Mouse (Mus musculus) CH12.LX (cell line): ENCODE results near the gene Tatdn2. TPM values are rescaled to one million over a fixed set of nuclear protein-coding genes. Genes with fewer than 3 reads are reported as not detected.

Experiments used
- DNase-seq: peaks from one replicate; pipeline ENCODE4 v3.0.0-alpha.2; 2013; ENCODE audit errors: extremely low read depth
- H3K27ac ChIP-seq: 2 replicates; pipeline ENCODE4 v1.5.1; 2012; ENCODE audit warnings: low read depth, mild to moderate bottlenecking, control low read depth, moderate library complexity; ENCODE audit not compliant: insufficient read depth
- H3K27me3 ChIP-seq: replicated peaks from 2 replicates; pipeline ENCODE3; 2012; ENCODE audit warnings: inconsistent platforms
- H3K36me3 ChIP-seq, 2 experiments: replicated peaks in 1 of 2; 2 replicates each; pipeline versions ENCODE3 to v1.6.1; 2012; ENCODE audit warnings: inconsistent platforms in 1 of 2, low read length in 1 of 2, mild to moderate bottlenecking in 1 of 2, mixed read lengths in 1 of 2, moderate library complexity in 1 of 2; ENCODE audit not compliant: control insufficient read depth in 1 of 2, insufficient read depth in 1 of 2
- H3K4me1 ChIP-seq, 2 experiments: 2 replicates each; pipeline ENCODE4 v1.6.1; 2012; ENCODE audit warnings: inconsistent platforms in 1 of 2, moderate library complexity in 1 of 2; ENCODE audit not compliant: insufficient read depth in 2 of 2, control insufficient read depth in 1 of 2
- H3K4me2 ChIP-seq: 2 replicates; pipeline ENCODE4 v1.6.1; 2012; ENCODE audit warnings: low read depth, mild to moderate bottlenecking, control low read depth; ENCODE audit not compliant: poor library complexity, insufficient read depth, severe bottlenecking
- H3K4me3 ChIP-seq, 3 experiments: fragments of 150-350 bp in 1 of 3; sonication (generic) in 1 of 3; replicated peaks in 1 of 3; 2 replicates each; pipeline versions ENCODE3 to v1.5.1; 2011 to 2012; ENCODE audit warnings: low read depth in 2 of 3, low read length in 2 of 3, mild to moderate bottlenecking in 2 of 3, moderate library complexity in 2 of 3, control low read depth in 1 of 3, improper control_type of control experiment in 1 of 3, inconsistent platforms in 1 of 3, mixed read lengths in 1 of 3; ENCODE audit not compliant: poor library complexity in 1 of 3
- H3K79me2 ChIP-seq: replicated peaks from 2 replicates; pipeline ENCODE4 v1.6.1; 2012; ENCODE audit warnings: mild to moderate bottlenecking, moderate library complexity; ENCODE audit not compliant: control insufficient read depth, poor library complexity, insufficient read depth, severe bottlenecking; ENCODE audit errors: extremely low read depth
- H3K9ac ChIP-seq: 2 replicates; pipeline ENCODE4 v1.6.1; 2012; ENCODE audit warnings: low read depth, mild to moderate bottlenecking, control low read depth, moderate library complexity; ENCODE audit not compliant: insufficient read depth
- H3K9me3 ChIP-seq: replicated peaks from 2 replicates; pipeline ENCODE3; 2012; ENCODE audit warnings: low read length, inconsistent platforms, mixed read lengths
- BHLHE40 ChIP-seq: IDR thresholded peaks from 2 replicates; pipeline ENCODE4 v1.6.1; 2011; ENCODE audit warnings: mild to moderate bottlenecking, low read depth, low read length, improper control_type of control experiment
- CHD1 ChIP-seq: IDR thresholded peaks from 2 replicates; pipeline ENCODE4 v1.6.1; 2012; ENCODE audit warnings: low read depth, low read length, improper control_type of control experiment, inconsistent platforms
- E2F4 ChIP-seq: IDR thresholded peaks from 2 replicates; pipeline ENCODE4 v1.6.1; 2011; ENCODE audit warnings: low read depth, low read length, improper control_type of control experiment; ENCODE audit not compliant: insufficient replicate concordance
- EP300 ChIP-seq: IDR thresholded peaks from 2 replicates; pipeline ENCODE4 v1.6.1; 2011; ENCODE audit warnings: low read length, improper control_type of control experiment
- ETS1 ChIP-seq: conservative IDR thresholded peaks from 2 replicates; pipeline ENCODE4 v1.6.1; 2012; ENCODE audit warnings: low read depth, mild to moderate bottlenecking, inconsistent platforms, low read length, improper control_type of control experiment, moderate library complexity
- GABPA ChIP-seq: IDR thresholded peaks from 2 replicates; pipeline ENCODE4 v1.6.1; 2012; ENCODE audit warnings: low read depth, low read length, improper control_type of control experiment, inconsistent platforms; ENCODE audit not compliant: insufficient replicate concordance
- HCFC1 ChIP-seq: IDR thresholded peaks from 2 replicates; pipeline ENCODE4 v1.6.1; 2012; ENCODE audit warnings: low read depth, mild to moderate bottlenecking, inconsistent platforms, low read length, improper control_type of control experiment
- IRF4 ChIP-seq: IDR thresholded peaks from 2 replicates; pipeline ENCODE4 v1.6.1; 2014; ENCODE audit warnings: low read depth, mild to moderate bottlenecking, inconsistent platforms, low read length, improper control_type of control experiment
- JUN ChIP-seq: IDR thresholded peaks from 2 replicates; pipeline ENCODE4 v1.6.1; 2011; ENCODE audit warnings: low read depth, mild to moderate bottlenecking, low read length, improper control_type of control experiment, moderate library complexity; ENCODE audit not compliant: insufficient read depth
- KAT2A ChIP-seq: IDR thresholded peaks from 2 replicates; pipeline ENCODE4 v1.6.1; 2012; ENCODE audit warnings: low read length, improper control_type of control experiment, inconsistent platforms; ENCODE audit not compliant: insufficient replicate concordance
- MAX ChIP-seq: IDR thresholded peaks from 2 replicates; pipeline ENCODE4 v1.6.1; 2011; ENCODE audit warnings: low read length, improper control_type of control experiment
- MAZ ChIP-seq: IDR thresholded peaks from 2 replicates; pipeline ENCODE4 v1.6.1; 2012; ENCODE audit warnings: low read depth, mild to moderate bottlenecking, inconsistent platforms, low read length, improper control_type of control experiment, moderate library complexity
- MEF2A ChIP-seq: IDR thresholded peaks from 2 replicates; pipeline ENCODE4 v1.6.1; 2014; ENCODE audit warnings: low read depth, mild to moderate bottlenecking, inconsistent platforms, low read length, improper control_type of control experiment, borderline replicate concordance
- MXI1 ChIP-seq: IDR thresholded peaks from 2 replicates; pipeline ENCODE4 v1.6.1; 2011; ENCODE audit warnings: mild to moderate bottlenecking, low read depth, low read length, improper control_type of control experiment
- NELFE ChIP-seq: IDR thresholded peaks from 2 replicates; pipeline ENCODE4 v1.6.1; 2011; ENCODE audit warnings: low read depth, low read length, improper control_type of control experiment
- RAD21 ChIP-seq: IDR thresholded peaks from 2 replicates; pipeline ENCODE4 v1.6.1; 2011; ENCODE audit warnings: low read depth, mild to moderate bottlenecking, low read length, improper control_type of control experiment, moderate library complexity
- RCOR1 ChIP-seq: conservative IDR thresholded peaks from 2 replicates; pipeline ENCODE4 v1.6.1; 2012; ENCODE audit warnings: low read depth, mild to moderate bottlenecking, inconsistent platforms, low read length, improper control_type of control experiment
- SIN3A ChIP-seq: IDR thresholded peaks from 2 replicates; pipeline ENCODE4 v1.6.1; 2012; ENCODE audit warnings: low read length, improper control_type of control experiment, inconsistent platforms
- SMC3 ChIP-seq: IDR thresholded peaks from 2 replicates; pipeline ENCODE4 v1.6.1; 2011; ENCODE audit warnings: low read depth, low read length, improper control_type of control experiment
- TCF12 ChIP-seq: IDR thresholded peaks from 2 replicates; pipeline ENCODE4 v1.6.1; 2014; ENCODE audit warnings: low read depth, mild to moderate bottlenecking, inconsistent platforms, low read length, improper control_type of control experiment
- UBTF ChIP-seq: IDR thresholded peaks from 2 replicates; pipeline ENCODE4 v1.6.1; 2012; ENCODE audit warnings: low read depth, mild to moderate bottlenecking, inconsistent platforms, low read length, improper control_type of control experiment, moderate library complexity
- USF1 ChIP-seq: IDR thresholded peaks from 2 replicates; pipeline ENCODE4 v1.6.1; 2014; ENCODE audit warnings: low read depth, mild to moderate bottlenecking, inconsistent platforms, low read length, improper control_type of control experiment
- ZC3H11A ChIP-seq: IDR thresholded peaks from 2 replicates; pipeline ENCODE4 v1.6.1; 2012; ENCODE audit warnings: low read depth, mild to moderate bottlenecking, inconsistent platforms, low read length, improper control_type of control experiment
- ZMIZ1 ChIP-seq: IDR thresholded peaks from 2 replicates; pipeline ENCODE4 v1.6.1; 2012; ENCODE audit warnings: low read depth, mild to moderate bottlenecking, inconsistent platforms, low read length, improper control_type of control experiment
- ZNF384 ChIP-seq: IDR thresholded peaks from 2 replicates; pipeline ENCODE4 v1.6.1; 2012; ENCODE audit warnings: low read depth, low read length, improper control_type of control experiment, inconsistent platforms
- dilution Hi-C: fragments of 300-500 bp; cut with MboI; formaldehyde crosslinking; loops from 2 replicates; pipeline ENCODE4 v1.14.3; 2020; ENCODE audit warnings: low sequenced_read_pairs; ENCODE audit not compliant: extremely low pct_unique_long_range_greater_than_20kb, extremely low pct_ligation_motif_present
- in situ Hi-C: fragments of 300-500 bp; cut with MboI; formaldehyde crosslinking; loops from 3 replicates; pipeline ENCODE4 v1.14.3; 2019; ENCODE audit warnings: low sequenced_read_pairs, low pct_ligation_motif_present, low pct_unique_long_range_greater_than_20kb, mixed read lengths
- polyA plus RNA-seq: library from polyadenylated mRNA; unstranded; fragments of >175 nt; gene quantifications from 2 replicates; pipeline ENCODE4 v1.2.1, GENCODE M21; 2012; ENCODE audit warnings: low read depth; ENCODE audit not compliant: insufficient read length
- total RNA-seq, 2 experiments: library from RNA; depleted of rRNA; stranded (reverse); fragments of 300-350 nt in 1 of 2; fragments of >200 nt in 1 of 2; gene quantifications; 2 replicates each; pipeline ENCODE4 v1.2.3; 2012 to 2014

Tatdn2 gene
- total and polyA plus RNA-seq, 3 experiments = 35.1 to 58.0 (median 35.5) TPM

GRCm38 (mm10) chr6:113659648-113660491, 37.0 kb upstream of the Tatdn2 start:
- Histone ChIP-seq H3K36me3 (peaks cover 18 to 36% of the 10 kb centered on the region in 2 experiments), H3K79me2 (peaks cover 54% of the 10 kb centered on the region), H3K9ac (peak overlapping the region; percentile 69), H3K4me3 (peak overlapping the region; percentile 49 to 60 (median 57)), H3K4me1 (peaks cover 42 to 72% of the 10 kb centered on the region in 2 experiments), H3K27ac (peak overlapping the region; percentile 99), H3K9me3 (peaks cover 9% of the 10 kb centered on the region), H3K27me3 (no peaks in the 10 kb centered on the region), H3K4me2 (peak overlapping the region; percentile 68)
- TF ChIP-seq MAX = peak; percentile 42; the same call in 1 of the 2 replicates
- peak; percentile 71; the same call in 1 of the 2 replicates for TF ChIP-seq CHD1
- TF ChIP-seq ETS1 = peak; percentile 42
- TF ChIP-seq MEF2A = peak; percentile 81; the same call in 1 of the 2 replicates
- peak; percentile 36; the same call in 1 of the 2 replicates for TF ChIP-seq SIN3A
- TF ChIP-seq BHLHE40 = peak; percentile 54; the same call in 1 of the 2 replicates
- TF ChIP-seq E2F4 = no peak
- peak; percentile 65 for TF ChIP-seq MXI1
- TF ChIP-seq GABPA = no peak
- TF ChIP-seq ZNF384 = no peak
- TF ChIP-seq KAT2A = no peak
- no peak for TF ChIP-seq NELFE
- no peak for TF ChIP-seq ZMIZ1
- dilution Hi-C loops = no loop called here
- DNase-seq = no peak
- in situ Hi-C loops = no loop called here

- H3K4me1 ChIP-seq = peaks cover 50 to 73% of the 10 kb centered on the region in 2 experiments
- in situ Hi-C loops (no loop called here), dilution Hi-C loops (no loop called here)
- peak; percentile 80 for DNase-seq
- H3K4me3 ChIP-seq = peak overlapping the region; percentile 49 to 60 (median 57)
- peak overlapping the region; percentile 68 for H3K4me2 ChIP-seq
- peaks cover 8% of the 10 kb centered on the region for H3K9me3 ChIP-seq
- H3K36me3 ChIP-seq = peaks cover 14 to 36% of the 10 kb centered on the region in 2 experiments
- peak overlapping the region; percentile 69 for H3K9ac ChIP-seq
- no peaks in the 10 kb centered on the region for H3K27me3 ChIP-seq
- peaks cover 55% of the 10 kb centered on the region for H3K79me2 ChIP-seq
- peak overlapping the region; percentile 99 for H3K27ac ChIP-seq
- no peak for TF ChIP-seq UBTF
- TF ChIP-seq JUN = no peak
- peak; percentile 7; the same call in 1 of the 2 replicates for TF ChIP-seq ZMIZ1
- TF ChIP-seq RCOR1 = no peak
- TF ChIP-seq TCF12 = 0 out of 2 replicates have a peak, but pooled peaks have one; percentile 35
- no peak for TF ChIP-seq EP300
- TF ChIP-seq IRF4 = 0 out of 2 replicates have a peak, but pooled peaks have one; percentile 40
- TF ChIP-seq ZC3H11A = no peak
- peak; percentile 19; the same call in 1 of the 2 replicates for TF ChIP-seq MEF2A
- TF ChIP-seq SMC3 = no peak
- no peak for TF ChIP-seq GABPA
- TF ChIP-seq MXI1 = 0 out of 2 replicates have a peak, but pooled peaks have one; percentile 19
- TF ChIP-seq USF1 = no peak
- TF ChIP-seq RAD21 = no peak
- TF ChIP-seq MAZ = no peak
- no peak; the same call in 1 of the 2 replicates for TF ChIP-seq MAX
- TF ChIP-seq ZNF384 = no peak
- TF ChIP-seq NELFE = peak; percentile 82
- TF ChIP-seq E2F4 = no peak
- TF ChIP-seq HCFC1 = peak; percentile 30; the same call in 1 of the 2 replicates
Observed at GRCm38 (mm10) chr6:113660492-113661352, 36.1 kb upstream of the Tatdn2 start.
